Mouse (Mus musculus): ENCODE measurements around the gene Eef1a2. TPM values are rescaled to one million over a fixed set of nuclear protein-coding genes. Genes with fewer than 3 reads are reported as not detected.
A peak's percentile ranks its signal among the peaks of the same experiment; 100 is the strongest.

The Eef1a2 gene
- total RNA-seq (2021), result 1,000 to 10,000 TPM; 1,434 to 1,646 TPM
- 1,031 and 1,150 TPM in 2 replicates for polyA plus RNA-seq (2012; rRNA removed)
- long read RNA-seq, transcript Eef1a2-201 (8 exons, 2,084 nt), result major isoform, 119 of 145 reads
- long read RNA-seq, partial matches to known transcripts, result 14 of 145 reads
- long read RNA-seq, other reads (novel, unspliced or antisense), result 12 of 145 reads

DNA sequence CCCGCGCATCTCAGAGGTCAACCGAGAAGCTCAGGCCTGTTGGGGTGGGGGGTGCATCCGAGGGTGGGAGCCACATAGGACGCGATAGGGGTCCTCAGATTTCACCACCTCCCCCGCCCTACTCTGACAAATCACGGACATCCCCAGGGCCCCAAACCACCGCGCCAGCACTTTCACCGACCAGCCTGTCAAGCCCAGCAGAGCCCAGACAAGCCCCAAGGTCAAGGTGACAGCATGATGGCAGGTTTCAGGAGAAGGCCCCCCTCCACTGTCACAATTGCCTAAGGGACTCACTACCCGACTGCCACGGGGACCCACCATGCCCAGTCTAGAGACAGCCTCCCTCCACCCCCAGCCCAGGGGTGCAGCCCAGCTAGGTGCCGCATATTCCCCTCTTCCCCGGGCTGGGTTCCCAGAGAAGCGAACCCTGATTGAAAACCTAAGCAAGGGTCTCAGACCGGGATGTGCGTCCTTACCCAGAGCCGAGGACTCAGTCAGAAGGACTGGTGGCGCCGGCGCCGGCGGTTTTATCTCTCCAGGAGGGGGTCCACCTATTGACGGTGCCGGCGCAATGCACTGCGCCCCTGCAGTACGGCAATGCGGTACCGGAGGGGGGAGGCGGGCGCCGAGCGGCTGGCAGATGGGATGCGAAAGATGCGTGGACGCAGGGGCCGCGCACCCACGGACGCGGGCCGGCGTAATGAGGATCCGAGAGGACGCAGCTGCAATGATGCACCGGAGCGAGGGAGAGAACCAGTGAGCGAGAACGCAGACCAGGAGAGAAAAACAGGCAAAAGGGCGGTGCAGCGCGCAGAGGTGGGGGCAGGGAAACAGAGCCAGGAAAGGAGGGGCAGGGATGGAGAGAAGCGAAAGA lies at the start of gene Eef1a2:
Eef1a2 (minus strand) TSS at position 767 of the 874 bp plus-strand sequence.
- peak within 1 kb of the TSS; percentile 61 for H3K4me3 ChIP-seq

DNA sequence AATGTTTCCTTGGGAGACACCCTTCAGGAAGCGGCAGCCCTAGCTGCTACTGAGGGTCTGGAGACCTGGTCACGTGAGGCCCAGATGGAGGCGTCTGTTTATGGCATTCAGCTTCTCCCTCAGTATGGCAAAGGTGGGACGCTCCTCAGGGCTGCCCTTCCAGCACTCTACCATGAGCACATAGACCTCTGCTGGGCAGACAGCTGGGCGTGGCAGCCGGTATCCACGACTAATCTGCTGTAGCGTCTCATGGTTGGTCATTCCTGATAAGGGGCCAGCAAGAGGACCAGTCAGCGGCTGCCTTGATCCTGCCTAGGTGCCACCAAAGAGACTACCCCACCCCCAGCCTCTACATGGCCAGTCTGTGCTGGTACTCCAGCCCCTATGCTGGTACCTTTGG lies 49.3 kb upstream of the Eef1a2 start:
- no peak for TF ChIP-seq CTCF (IDR thresholded peaks at IDR 0.05)
- no peak for TF ChIP-seq POLR2A (IDR thresholded peaks at IDR 0.05; ENCODE audit: insufficient read depth, low read depth, low read length)
- no peaks in the 10 kb centered on the region for H3K79me2 ChIP-seq (replicated peaks; ENCODE audit: control insufficient read depth, insufficient read depth, low read length)
- no peak overlapping the region for H3K9ac ChIP-seq (ENCODE audit: low read depth, low read length)
- no peaks in the 10 kb centered on the region for H3K4me1 ChIP-seq (ENCODE audit: control insufficient read depth, insufficient read depth, low read length)
- intact Hi-C loops (cut with DNase I), result no loop called here
- H3K4me3 ChIP-seq, result no peak overlapping the region
- no peak for DNase-seq
- H3K27me3 ChIP-seq (ENCODE audit: control insufficient read depth, insufficient read depth, low read length), result no peaks in the 10 kb centered on the region
- 62% methylated on average over 9 of the region's 9 CpGs for WGBS
- H3K36me3 ChIP-seq (ENCODE audit: control insufficient read depth, insufficient read depth, low read length), result no peaks in the 10 kb centered on the region
- H3K27ac ChIP-seq, result no peak overlapping the region

More for the DNA sequence above, at the start of gene Eef1a2:
- H3K79me2 ChIP-seq (replicated peaks; ENCODE audit: control insufficient read depth, insufficient read depth, low read length), result no peaks in the 10 kb centered on the region
- H3K27ac ChIP-seq, result peak within 1 kb of the TSS; percentile 96
- peaks cover 5% of the 10 kb centered on the region; the same call in 1 of the 2 replicates for H3K36me3 ChIP-seq (ENCODE audit: control insufficient read depth, insufficient read depth, low read length)
- H3K4me1 ChIP-seq (ENCODE audit: control insufficient read depth, insufficient read depth, low read length), result peaks cover 16% of the 10 kb centered on the region
- WGBS, result 4% methylated on average over 55 of the region's 55 CpGs
- intact Hi-C loops (cut with DNase I), result loop anchor here (10.0 kb wide), 1 partner anchor 438 kb away; the partner anchor contains the start of genes Prpf6, Samd10 and Zfp512b
- H3K9ac ChIP-seq (ENCODE audit: low read depth, low read length), result peak within 1 kb of the TSS; percentile 92
- peak; percentile 74 for TF ChIP-seq POLR2A (IDR thresholded peaks at IDR 0.05; ENCODE audit: insufficient read depth, low read depth, low read length)
- TF ChIP-seq CTCF (IDR thresholded peaks at IDR 0.05), result peak; percentile 49
- TF ChIP-seq EP300 (IDR thresholded peaks at IDR 0.05; ENCODE audit: insufficient read depth, low read depth, low read length), result no peak
- H3K27me3 ChIP-seq (ENCODE audit: control insufficient read depth, insufficient read depth, low read length), result peaks cover 3% of the 10 kb centered on the region; the same call in 1 of the 2 replicates
- DNase-seq, result peak; percentile 72 to 74

DNA sequence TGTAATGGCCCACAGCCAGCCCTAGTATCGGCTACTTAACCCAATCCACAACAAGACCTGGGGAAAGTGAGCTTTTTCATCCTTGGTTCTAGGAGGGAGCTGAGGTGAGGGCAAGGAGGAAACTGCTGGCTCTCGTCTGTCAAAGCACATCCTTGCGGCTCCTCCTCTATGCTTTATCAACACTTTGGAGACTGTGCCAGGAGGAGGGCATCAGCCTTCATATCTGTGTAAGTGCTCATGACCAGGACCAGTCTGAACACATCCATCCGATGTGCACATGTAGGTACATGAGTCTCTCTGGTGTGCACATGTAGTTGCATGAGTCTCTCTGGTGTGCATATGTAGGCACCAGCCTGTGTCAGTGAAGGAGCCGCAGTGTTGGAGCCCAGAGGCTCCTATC lies 48.9 kb upstream of the Eef1a2 start:
- intact Hi-C loops (cut with DNase I), result no loop called here
- H3K4me3 ChIP-seq, result no peak overlapping the region
- H3K79me2 ChIP-seq (replicated peaks; ENCODE audit: control insufficient read depth, insufficient read depth, low read length), result no peaks in the 10 kb centered on the region
- no peak for DNase-seq
- no peak overlapping the region for H3K9ac ChIP-seq (ENCODE audit: low read depth, low read length)
- 61% methylated on average over 5 of the region's 5 CpGs for WGBS
- no peaks in the 10 kb centered on the region for H3K4me1 ChIP-seq (ENCODE audit: control insufficient read depth, insufficient read depth, low read length)
- H3K36me3 ChIP-seq (ENCODE audit: control insufficient read depth, insufficient read depth, low read length), result no peaks in the 10 kb centered on the region
- H3K27ac ChIP-seq, result no peak overlapping the region
- TF ChIP-seq EP300 (IDR thresholded peaks at IDR 0.05; ENCODE audit: insufficient read depth, low read depth, low read length) (no peak), POLR2A (IDR thresholded peaks at IDR 0.05; ENCODE audit: insufficient read depth, low read depth, low read length) (no peak), CTCF (IDR thresholded peaks at IDR 0.05) (no peak)
- H3K27me3 ChIP-seq (ENCODE audit: control insufficient read depth, insufficient read depth, low read length), result no peaks in the 10 kb centered on the region

DNA sequence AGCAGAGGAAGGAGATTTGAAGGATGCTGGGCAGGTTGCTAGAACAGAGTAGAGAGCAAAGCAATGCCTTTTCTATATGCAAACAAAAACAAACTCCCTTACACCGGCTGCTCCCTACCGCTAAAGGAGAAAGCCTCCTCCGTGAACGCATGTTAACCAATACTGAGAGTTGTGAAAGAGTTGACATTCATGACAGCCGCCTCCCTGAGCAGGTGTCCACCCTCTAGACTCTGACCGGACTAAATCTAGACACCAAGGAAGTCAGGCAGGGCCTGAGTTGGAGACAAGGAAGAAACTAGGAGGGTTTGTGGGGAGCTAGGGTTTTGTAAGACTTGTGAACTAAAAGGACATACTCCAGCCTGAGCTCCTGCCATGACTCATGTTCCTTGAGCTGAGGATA lies 46.1 kb upstream of the Eef1a2 start:
- H3K79me2 ChIP-seq (replicated peaks; ENCODE audit: control insufficient read depth, insufficient read depth, low read length), result no peaks in the 10 kb centered on the region
- no peak for DNase-seq
- H3K9ac ChIP-seq (ENCODE audit: low read depth, low read length), result no peak overlapping the region
- intact Hi-C loops (cut with DNase I), result no loop called here
- H3K27ac ChIP-seq, result no peak overlapping the region
- TF ChIP-seq CTCF (IDR thresholded peaks at IDR 0.05), result no peak
- TF ChIP-seq EP300 (IDR thresholded peaks at IDR 0.05; ENCODE audit: insufficient read depth, low read depth, low read length), result no peak
- TF ChIP-seq POLR2A (IDR thresholded peaks at IDR 0.05; ENCODE audit: insufficient read depth, low read depth, low read length), result no peak
- H3K27me3 ChIP-seq (ENCODE audit: control insufficient read depth, insufficient read depth, low read length), result no peaks in the 10 kb centered on the region
- WGBS, result 78% methylated on average over 6 of the region's 6 CpGs
- no peak overlapping the region for H3K4me3 ChIP-seq
- no peaks in the 10 kb centered on the region for H3K4me1 ChIP-seq (ENCODE audit: control insufficient read depth, insufficient read depth, low read length)
- H3K36me3 ChIP-seq (ENCODE audit: control insufficient read depth, insufficient read depth, low read length), result no peaks in the 10 kb centered on the region

DNA sequence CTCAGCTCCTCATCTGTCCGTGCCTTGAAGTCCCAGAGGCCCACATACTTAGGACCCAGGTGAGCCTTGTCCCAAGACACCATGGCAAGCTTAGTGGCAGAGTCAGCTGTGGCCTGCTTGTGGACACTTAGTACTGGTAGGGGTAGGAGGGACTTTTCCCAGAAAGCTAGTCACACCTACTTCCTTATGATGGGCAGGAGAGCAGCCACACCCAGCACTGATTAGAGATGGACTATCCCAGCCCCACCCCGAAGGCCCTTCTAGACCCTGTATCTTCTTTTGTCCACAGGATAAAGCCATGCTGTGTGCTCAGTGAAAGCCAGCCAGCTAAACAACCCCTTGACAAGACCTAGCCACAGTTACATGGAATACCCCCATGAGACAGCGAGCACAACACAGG lies 45.6 kb upstream of the Eef1a2 start, which contains the start of gene Ptk6:
Ptk6 (minus strand) TSS at position 368 of the 400 bp plus-strand sequence.
- TF ChIP-seq POLR2A (IDR thresholded peaks at IDR 0.05; ENCODE audit: insufficient read depth, low read depth, low read length) (no peak), CTCF (IDR thresholded peaks at IDR 0.05) (no peak), EP300 (IDR thresholded peaks at IDR 0.05; ENCODE audit: insufficient read depth, low read depth, low read length) (no peak)
- Histone ChIP-seq H3K4me3 (no peak within 1 kb of the TSS), H3K79me2 (replicated peaks; ENCODE audit: control insufficient read depth, insufficient read depth, low read length) (no peaks in the 10 kb centered on the region), H3K27ac (no peak within 1 kb of the TSS), H3K27me3 (ENCODE audit: control insufficient read depth, insufficient read depth, low read length) (no peaks in the 10 kb centered on the region), H3K4me1 (ENCODE audit: control insufficient read depth, insufficient read depth, low read length) (no peaks in the 10 kb centered on the region), H3K9ac (ENCODE audit: low read depth, low read length) (no peak within 1 kb of the TSS), H3K36me3 (ENCODE audit: control insufficient read depth, insufficient read depth, low read length) (no peaks in the 10 kb centered on the region)
- no peak for DNase-seq
- 81% methylated on average over 3 of the region's 3 CpGs for WGBS
- intact Hi-C loops (cut with DNase I), result no loop called here

DNA sequence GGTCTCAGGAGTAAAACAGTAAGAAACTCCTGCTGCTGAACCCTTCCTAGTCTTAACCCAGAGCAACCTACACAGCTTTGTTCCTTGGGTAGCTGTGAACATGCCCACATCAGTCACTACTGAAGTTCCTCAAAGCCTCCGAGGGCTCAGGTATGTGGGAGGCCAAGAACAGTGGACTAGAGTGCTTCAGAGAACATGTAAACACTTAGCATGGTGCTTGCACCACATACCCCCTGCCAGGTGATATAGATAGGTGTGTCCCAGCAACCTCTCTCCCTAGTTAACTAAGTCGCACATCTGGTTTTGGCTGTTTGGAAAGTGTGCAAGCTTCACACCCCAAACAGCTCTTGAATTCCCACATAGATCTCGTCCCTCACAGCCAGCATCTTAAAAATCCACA lies 44.8 kb upstream of the Eef1a2 start:
- no peak for TF ChIP-seq EP300 (IDR thresholded peaks at IDR 0.05; ENCODE audit: insufficient read depth, low read depth, low read length)
- TF ChIP-seq POLR2A (IDR thresholded peaks at IDR 0.05; ENCODE audit: insufficient read depth, low read depth, low read length), result no peak
- TF ChIP-seq CTCF (IDR thresholded peaks at IDR 0.05), result no peak
- Histone ChIP-seq H3K27ac (no peak overlapping the region), H3K4me3 (no peak overlapping the region), H3K36me3 (ENCODE audit: control insufficient read depth, insufficient read depth, low read length) (no peaks in the 10 kb centered on the region), H3K27me3 (ENCODE audit: control insufficient read depth, insufficient read depth, low read length) (no peaks in the 10 kb centered on the region), H3K4me1 (ENCODE audit: control insufficient read depth, insufficient read depth, low read length) (no peaks in the 10 kb centered on the region), H3K9ac (ENCODE audit: low read depth, low read length) (no peak overlapping the region), H3K79me2 (replicated peaks; ENCODE audit: control insufficient read depth, insufficient read depth, low read length) (no peaks in the 10 kb centered on the region)
- DNase-seq, result no peak
- WGBS, result 67% methylated on average over 3 of the region's 3 CpGs
- intact Hi-C loops (cut with DNase I), result no loop called here

Data from heart, adult 2 months (tissue).